Mouse (Mus musculus) spleen, postnatal 10 days (tissue): ENCODE results near the gene Cwf19l1.

ENCODE experiments used
- DNase-seq, 2 experiments: peaks; one replicate each; pipeline ENCODE4 v3.0.0; 2021 to 2022; ENCODE audit warnings: low spot score in 2 of 2

Cwf19l1 gene

GRCm38 (mm10) chr19:44060226-44060625 is 75.5 kb downstream of the Cwf19l1 start:
- no peak for DNase-seq
